Mouse (Mus musculus) lung, adult 2 months (tissue): ENCODE measurements around the gene Guca2b.

Source experiments
- CTCF ChIP-seq: fragments of 200-500 bp; IDR thresholded peaks from 2 replicates; pipeline ENCODE4 v1.5.1; 2011; ENCODE audit warnings: mild to moderate bottlenecking, low read length, control low read depth; ENCODE audit not compliant: insufficient read depth
- POLR2A ChIP-seq: fragments of 200-500 bp; IDR thresholded peaks from 2 replicates; pipeline ENCODE4 v1.6.1; 2011; ENCODE audit warnings: low read depth, mild to moderate bottlenecking, control low read depth, low read length, borderline replicate concordance; ENCODE audit errors: extremely low read depth

DNA sequence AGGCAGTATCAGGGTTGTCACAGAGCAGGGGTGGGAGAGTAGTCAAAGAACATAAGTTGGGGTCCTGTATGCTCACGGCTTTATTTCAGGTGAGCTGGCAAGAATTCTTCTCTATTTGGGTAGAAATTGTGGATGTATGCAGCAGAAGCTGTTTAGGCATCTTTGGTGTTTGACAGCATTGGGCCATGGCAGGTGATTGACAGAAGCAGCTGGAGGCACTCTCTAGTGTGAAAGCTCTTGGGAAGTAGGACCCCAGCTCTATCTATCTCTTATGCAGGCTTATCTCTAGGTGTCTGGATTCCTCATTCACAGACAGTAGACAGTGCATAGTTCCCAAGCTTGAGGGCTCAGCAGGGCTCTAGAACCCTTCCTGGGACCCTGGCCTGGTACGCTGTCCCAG is 27.0 kb upstream of the Guca2b start:
- TF ChIP-seq CTCF (no peak), POLR2A (no peak)
